Mouse (Mus musculus) lung, embryonic 15.5 days (tissue): ENCODE measurements around the gene Tpsab1. TPM values are rescaled to one million over a fixed set of nuclear protein-coding genes. Genes with fewer than 3 reads are reported as not detected.

ENCODE experiments used
- ATAC-seq: fragments of 200-750 bp; cut with Nextera tagmentation; 2 replicates; pipeline ENCODE4 v1.8.0; 2017; ENCODE audit warnings: moderate number of reproducible peaks, borderline replicate concordance; ENCODE audit not compliant: low FRiP score, low TSS enrichment; ENCODE audit errors: extremely low read depth
- H3K27ac ChIP-seq: fragments of 300-500 bp; sonication (generic); 2 replicates; pipeline ENCODE4 v1.5.1; 2015; ENCODE audit warnings: moderate library complexity, mild to moderate bottlenecking, inconsistent platforms
- H3K27me3 ChIP-seq: fragments of 300-500 bp; sonication (generic); 2 replicates; pipeline ENCODE4 v1.6.1; 2015; ENCODE audit warnings: inconsistent platforms
- H3K36me3 ChIP-seq: fragments of 300-500 bp; sonication (generic); 2 replicates; pipeline ENCODE4 v1.6.1; 2015; ENCODE audit warnings: inconsistent platforms
- H3K4me1 ChIP-seq: fragments of 300-500 bp; sonication (generic); 2 replicates; pipeline ENCODE4 v1.6.1; 2015; ENCODE audit warnings: inconsistent platforms
- H3K4me2 ChIP-seq: fragments of 300-500 bp; sonication (generic); 2 replicates; pipeline ENCODE4 v1.6.1; 2015; ENCODE audit warnings: inconsistent platforms, mild to moderate bottlenecking, moderate library complexity
- H3K4me3 ChIP-seq: fragments of 300-500 bp; sonication (generic); 2 replicates; pipeline ENCODE4 v1.5.1; 2015; ENCODE audit warnings: mild to moderate bottlenecking, inconsistent platforms
- H3K9ac ChIP-seq: fragments of 300-500 bp; sonication (generic); 2 replicates; pipeline ENCODE4 v1.6.1; 2015; ENCODE audit warnings: inconsistent platforms
- H3K9me3 ChIP-seq: fragments of 300-500 bp; sonication (generic); 2 replicates; pipeline ENCODE4 v1.6.1; 2016; ENCODE audit warnings: inconsistent platforms
- WGBS: fragments of 180-500 bp; shearing (Covaris S2); methylation state at CpG from one replicate; pipeline ENCODE4 v1.1.7; 2015; 5-methylcytosine and 5-hydroxymethylcytosine counted together
- polyA plus RNA-seq: library from polyadenylated mRNA; unstranded; fragments of >200 nt; fragmentation: Nextera tagmentation; extraction: Ambion mirVana; gene quantifications from 2 replicates; pipeline ENCODE4 v1.2.1, GENCODE M21; 2015

The Tpsab1 gene
- 0.19 and 0.24 TPM in 2 replicates for polyA plus RNA-seq

- Histone ChIP-seq H3K27ac (no peak within 1 kb of the TSS), H3K9ac (no peak within 1 kb of the TSS), H3K27me3 (no peaks in the 10 kb centered on the region), H3K4me2 (no peak within 1 kb of the TSS), H3K4me1 (no peaks in the 10 kb centered on the region), H3K36me3 (no peaks in the 10 kb centered on the region), H3K4me3 (no peak within 1 kb of the TSS), H3K9me3 (no peaks in the 10 kb centered on the region)
- WGBS: 86% methylated on average over 4 of the region's 4 CpGs
- no peak for ATAC-seq
Measured at GRCm38 (mm10) chr17:25345462-25345861, at the start of gene Tpsab1. Tpsab1 (minus strand) TSS chr17:25345562.

- Histone ChIP-seq H3K4me2 (no peak overlapping the region), H3K27ac (no peak overlapping the region), H3K9me3 (no peaks in the 10 kb centered on the region), H3K4me3 (no peak overlapping the region), H3K27me3 (no peaks in the 10 kb centered on the region), H3K4me1 (no peaks in the 10 kb centered on the region), H3K36me3 (no peaks in the 10 kb centered on the region), H3K9ac (no peak overlapping the region)
- 81% methylated on average over 4 of the region's 4 CpGs for WGBS
- no peak for ATAC-seq
Measured at GRCm38 (mm10) chr17:25394526-25394925, 49.2 kb upstream of the Tpsab1 start.

- Histone ChIP-seq H3K36me3 (no peaks in the 10 kb centered on the region), H3K4me2 (no peak overlapping the region), H3K4me1 (0 out of 2 replicates have a peak, but pooled peaks cover 3% of the 10 kb centered on the region), H3K4me3 (no peak overlapping the region), H3K27ac (no peak overlapping the region), H3K9ac (no peak overlapping the region), H3K9me3 (no peaks in the 10 kb centered on the region), H3K27me3 (no peaks in the 10 kb centered on the region)
- 29% methylated on average over 9 of the region's 9 CpGs for WGBS
- ATAC-seq: no peak
Measured at GRCm38 (mm10) chr17:25374011-25374410, 28.6 kb upstream of the Tpsab1 start.

DNA sequence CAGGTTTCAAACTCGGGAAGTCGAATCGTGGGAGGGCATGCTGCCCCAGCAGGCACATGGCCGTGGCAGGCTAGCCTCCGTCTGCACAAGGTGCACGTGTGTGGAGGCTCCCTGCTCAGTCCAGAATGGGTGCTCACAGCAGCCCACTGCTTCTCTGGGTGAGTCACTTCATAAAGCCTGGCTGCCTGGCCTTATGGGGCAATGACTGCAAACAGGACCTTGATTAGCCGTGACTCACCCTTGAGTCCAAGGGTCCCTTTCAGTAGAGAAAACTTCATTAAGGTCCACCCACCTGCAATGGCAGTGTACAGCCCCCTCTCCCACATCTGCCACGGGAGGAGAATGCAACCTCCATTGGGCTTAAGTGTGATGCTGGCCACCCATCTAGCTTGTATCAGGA lies 27.1 kb upstream of the Tpsab1 start:
- no peaks in the 10 kb centered on the region for H3K36me3 ChIP-seq
- H3K4me1 ChIP-seq: 0 out of 2 replicates have a peak, but pooled peaks cover 3% of the 10 kb centered on the region
- H3K9ac ChIP-seq: no peak overlapping the region
- 64% methylated on average over 8 of the region's 8 CpGs for WGBS
- H3K9me3 ChIP-seq: no peaks in the 10 kb centered on the region
- H3K27me3 ChIP-seq: no peaks in the 10 kb centered on the region
- H3K4me3 ChIP-seq: no peak overlapping the region
- H3K4me2 ChIP-seq: no peak overlapping the region
- ATAC-seq: no peak
- no peak overlapping the region for H3K27ac ChIP-seq

- H3K4me3 ChIP-seq: no peak within 1 kb of the TSS
- H3K27ac ChIP-seq: no peak within 1 kb of the TSS
- H3K36me3 ChIP-seq: no peaks in the 10 kb centered on the region
- no peaks in the 10 kb centered on the region for H3K9me3 ChIP-seq
- H3K9ac ChIP-seq: no peak within 1 kb of the TSS
- H3K4me1 ChIP-seq: 0 out of 2 replicates have a peak, but pooled peaks cover 3% of the 10 kb centered on the region
- no peak within 1 kb of the TSS for H3K4me2 ChIP-seq
- no peaks in the 10 kb centered on the region for H3K27me3 ChIP-seq
- ATAC-seq: no peak
- WGBS: 62% methylated on average over 3 of the region's 3 CpGs
Measured at GRCm38 (mm10) chr17:25368973-25369372, 23.6 kb upstream of the Tpsab1 start, which contains the start of gene Tpsg1. Tpsg1 (plus strand) TSS chr17:25369273.

DNA sequence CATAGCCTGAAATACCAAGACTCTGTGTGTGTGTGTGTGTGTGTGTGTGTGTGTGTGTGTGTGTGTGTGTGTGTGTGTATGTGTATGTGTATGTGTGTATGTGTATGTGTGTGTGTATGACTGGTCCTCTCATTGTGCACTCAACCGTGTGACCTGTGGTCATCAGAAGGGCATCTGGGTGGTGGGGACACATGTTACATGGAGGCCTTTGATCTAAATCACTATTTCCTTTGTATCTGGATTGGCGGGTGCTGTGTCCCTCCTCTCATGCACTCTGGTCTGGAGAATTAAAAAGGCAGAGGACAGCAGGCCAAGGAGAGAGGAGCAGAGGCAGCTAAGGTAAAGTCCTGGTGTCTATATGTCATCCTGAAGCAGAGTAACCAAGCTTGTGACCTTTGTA lies 20.6 kb upstream of the Tpsab1 start, which contains the start of gene Tpsb2:
TSS of gene Tpsb2 (plus strand) at position 301 of the 400 bp plus-strand sequence.
- Histone ChIP-seq H3K4me1 (no peaks in the 10 kb centered on the region), H3K9ac (no peak within 1 kb of the TSS), H3K4me2 (no peak within 1 kb of the TSS), H3K36me3 (no peaks in the 10 kb centered on the region), H3K9me3 (no peaks in the 10 kb centered on the region), H3K4me3 (no peak within 1 kb of the TSS), H3K27me3 (no peaks in the 10 kb centered on the region), H3K27ac (no peak within 1 kb of the TSS)
- 66% methylated on average over 2 of the region's 2 CpGs for WGBS
- no peak for ATAC-seq

DNA sequence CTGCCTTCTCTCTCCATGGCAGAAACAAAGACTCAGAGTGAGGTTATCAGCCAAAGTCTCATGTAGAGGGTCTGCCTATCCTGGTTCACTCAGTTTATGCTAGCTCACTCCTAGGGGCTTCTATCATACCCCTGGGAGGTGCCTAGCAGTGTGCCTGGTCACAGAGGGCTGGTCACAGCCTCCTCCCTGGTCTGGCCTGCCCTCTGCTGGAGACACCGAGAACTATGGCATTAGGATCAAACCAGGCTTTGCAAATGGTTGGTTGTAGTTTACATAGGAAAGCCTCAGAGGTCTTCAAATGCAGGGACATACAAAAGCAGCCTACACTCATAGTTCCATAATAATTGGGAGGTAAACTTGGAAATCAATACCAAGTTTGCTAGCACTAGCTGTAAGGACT lies 18.4 kb upstream of the Tpsab1 start:
- no peaks in the 10 kb centered on the region for H3K27me3 ChIP-seq
- ATAC-seq: no peak
- H3K4me2 ChIP-seq: no peak overlapping the region
- H3K4me3 ChIP-seq: no peak overlapping the region
- H3K4me1 ChIP-seq: no peaks in the 10 kb centered on the region
- H3K27ac ChIP-seq: no peak overlapping the region
- WGBS: 0% methylated on average over 1 of the region's 1 CpGs
- no peaks in the 10 kb centered on the region for H3K9me3 ChIP-seq
- no peaks in the 10 kb centered on the region for H3K36me3 ChIP-seq
- no peak overlapping the region for H3K9ac ChIP-seq

GRCm38 (mm10) chr17:25361291-25361690 lies 15.9 kb upstream of the Tpsab1 start:
- H3K27ac ChIP-seq: no peak overlapping the region
- no peak for ATAC-seq
- 51% methylated on average over 2 of the region's 2 CpGs for WGBS
- no peak overlapping the region for H3K9ac ChIP-seq
- H3K4me2 ChIP-seq: no peak overlapping the region
- H3K4me1 ChIP-seq: no peaks in the 10 kb centered on the region
- H3K9me3 ChIP-seq: no peaks in the 10 kb centered on the region
- no peak overlapping the region for H3K4me3 ChIP-seq
- H3K27me3 ChIP-seq: no peaks in the 10 kb centered on the region
- no peaks in the 10 kb centered on the region for H3K36me3 ChIP-seq

- Histone ChIP-seq H3K27me3 (no peaks in the 10 kb centered on the region), H3K4me1 (no peaks in the 10 kb centered on the region), H3K4me3 (no peak overlapping the region), H3K9me3 (no peaks in the 10 kb centered on the region), H3K4me2 (no peak overlapping the region), H3K9ac (no peak overlapping the region), H3K36me3 (no peaks in the 10 kb centered on the region), H3K27ac (no peak overlapping the region)
- ATAC-seq: no peak
- 40% methylated on average over 3 of the region's 3 CpGs for WGBS
Measured at GRCm38 (mm10) chr17:25341490-25341889, 3.9 kb downstream of the Tpsab1 start.

GRCm38 (mm10) chr17:25340003-25340402 lies 5.4 kb downstream of the Tpsab1 start:
- H3K4me1 ChIP-seq: no peaks in the 10 kb centered on the region
- no peaks in the 10 kb centered on the region for H3K9me3 ChIP-seq
- no peaks in the 10 kb centered on the region for H3K36me3 ChIP-seq
- H3K9ac ChIP-seq: no peak overlapping the region
- H3K27me3 ChIP-seq: no peaks in the 10 kb centered on the region
- H3K27ac ChIP-seq: no peak overlapping the region
- no peak overlapping the region for H3K4me2 ChIP-seq
- 84% methylated on average over 6 of the region's 6 CpGs for WGBS
- ATAC-seq: no peak
- no peak overlapping the region for H3K4me3 ChIP-seq

- Histone ChIP-seq H3K4me3 (no peak overlapping the region), H3K27me3 (peaks cover 6% of the 10 kb centered on the region; the same call in 1 of the 2 replicates), H3K4me1 (no peaks in the 10 kb centered on the region), H3K9me3 (no peaks in the 10 kb centered on the region), H3K36me3 (no peaks in the 10 kb centered on the region), H3K4me2 (no peak overlapping the region), H3K9ac (no peak overlapping the region), H3K27ac (no peak overlapping the region)
- 72% methylated on average over 4 of the region's 4 CpGs for WGBS
- ATAC-seq: no peak
Measured at GRCm38 (mm10) chr17:25338218-25338617, 7.1 kb downstream of the Tpsab1 start.

- H3K36me3 ChIP-seq: no peaks in the 10 kb centered on the region
- no peaks in the 10 kb centered on the region for H3K4me1 ChIP-seq
- peaks cover 9% of the 10 kb centered on the region; the same call in 1 of the 2 replicates for H3K27me3 ChIP-seq
- 1% methylated on average over 8 of the region's 8 CpGs for WGBS
- ATAC-seq: no peak
- H3K9ac ChIP-seq: no peak overlapping the region
- H3K4me3 ChIP-seq: no peak overlapping the region
- H3K4me2 ChIP-seq: no peak overlapping the region
- H3K27ac ChIP-seq: no peak overlapping the region
- H3K9me3 ChIP-seq: no peaks in the 10 kb centered on the region
Measured at GRCm38 (mm10) chr17:25333943-25334342, 11.4 kb downstream of the Tpsab1 start.

- Histone ChIP-seq H3K4me3 (no peak overlapping the region), H3K4me2 (no peak overlapping the region), H3K27me3 (peaks cover 9% of the 10 kb centered on the region; the same call in 1 of the 2 replicates), H3K27ac (no peak overlapping the region), H3K9me3 (no peaks in the 10 kb centered on the region), H3K9ac (no peak overlapping the region), H3K36me3 (no peaks in the 10 kb centered on the region), H3K4me1 (no peaks in the 10 kb centered on the region)
- 60% methylated on average over 9 of the region's 9 CpGs for WGBS
- ATAC-seq: no peak
Measured at GRCm38 (mm10) chr17:25332321-25332720, 13.0 kb downstream of the Tpsab1 start.
